Mouse (Mus musculus): ENCODE results near the gene Mmp2. TPM values are rescaled to one million over a fixed set of nuclear protein-coding genes. Genes with fewer than 3 reads are reported as not detected.

Mmp2 gene
- polyA plus RNA-seq, 1 experiment: 2.9 TPM

- H3K4me1 ChIP-seq (ENCODE audit: control insufficient read depth, insufficient read depth, low read length): no peaks in the 10 kb centered on the region
- H3K4me3 ChIP-seq (ENCODE audit: insufficient read depth, low read length): no peak overlapping the region
- no peak overlapping the region for H3K27ac ChIP-seq (ENCODE audit: insufficient read depth, low read length)
- TF ChIP-seq POLR2A (IDR thresholded peaks at IDR 0.05; ENCODE audit: extremely low read depth, insufficient read depth, low read length) (no peak), CTCF (IDR thresholded peaks at IDR 0.05; ENCODE audit: extremely low read depth, insufficient read depth, low read length) (no peak)
Measured at GRCm38 (mm10) chr8:92853188-92853983, 26.3 kb downstream of the Mmp2 start.

- H3K27ac ChIP-seq (ENCODE audit: insufficient read depth, low read length): peak overlapping the region; percentile 63
- H3K4me1 ChIP-seq (ENCODE audit: control insufficient read depth, insufficient read depth, low read length): no peaks in the 10 kb centered on the region
- no peak for TF ChIP-seq CTCF (IDR thresholded peaks at IDR 0.05; ENCODE audit: extremely low read depth, insufficient read depth, low read length)
- no peak for TF ChIP-seq POLR2A (IDR thresholded peaks at IDR 0.05; ENCODE audit: extremely low read depth, insufficient read depth, low read length)
- peak overlapping the region; percentile 81; the same call in 1 of the 2 replicates for H3K4me3 ChIP-seq (ENCODE audit: insufficient read depth, low read length)
Measured at GRCm38 (mm10) chr8:92854673-92855072, 27.6 kb downstream of the Mmp2 start.

- peak within 1 kb of the TSS; percentile 63 for H3K27ac ChIP-seq (ENCODE audit: insufficient read depth, low read length)
- H3K4me1 ChIP-seq (ENCODE audit: control insufficient read depth, insufficient read depth, low read length): no peaks in the 10 kb centered on the region
- H3K4me3 ChIP-seq (ENCODE audit: insufficient read depth, low read length): peak within 1 kb of the TSS; percentile 81
- no peak for TF ChIP-seq CTCF (IDR thresholded peaks at IDR 0.05; ENCODE audit: extremely low read depth, insufficient read depth, low read length)
- TF ChIP-seq POLR2A (IDR thresholded peaks at IDR 0.05; ENCODE audit: extremely low read depth, insufficient read depth, low read length): 0 out of 2 replicates have a peak, but pooled peaks have one; percentile 38
Measured at GRCm38 (mm10) chr8:92855171-92855894, 28.2 kb downstream of the Mmp2 start, which contains the start of gene Lpcat2. TSS of gene Lpcat2 (plus strand) at chr8:92855339.

GRCm38 (mm10) chr8:92856273-92856986 lies 29.3 kb downstream of the Mmp2 start:
- TF ChIP-seq CTCF (IDR thresholded peaks at IDR 0.05; ENCODE audit: extremely low read depth, insufficient read depth, low read length) (no peak), POLR2A (IDR thresholded peaks at IDR 0.05; ENCODE audit: extremely low read depth, insufficient read depth, low read length) (no peak)
- Histone ChIP-seq H3K4me3 (ENCODE audit: insufficient read depth, low read length) (peak overlapping the region; percentile 81), H3K4me1 (ENCODE audit: control insufficient read depth, insufficient read depth, low read length) (no peaks in the 10 kb centered on the region), H3K27ac (ENCODE audit: insufficient read depth, low read length) (no peak overlapping the region)

GRCm38 (mm10) chr8:92858475-92859182 lies 31.5 kb downstream of the Mmp2 start:
- H3K4me3 ChIP-seq (ENCODE audit: insufficient read depth, low read length): no peak overlapping the region
- no peak overlapping the region for H3K27ac ChIP-seq (ENCODE audit: insufficient read depth, low read length)
- TF ChIP-seq POLR2A (IDR thresholded peaks at IDR 0.05; ENCODE audit: extremely low read depth, insufficient read depth, low read length) (no peak), CTCF (IDR thresholded peaks at IDR 0.05; ENCODE audit: extremely low read depth, insufficient read depth, low read length) (no peak)
- H3K4me1 ChIP-seq (ENCODE audit: control insufficient read depth, insufficient read depth, low read length): no peaks in the 10 kb centered on the region

- Histone ChIP-seq H3K27ac (ENCODE audit: insufficient read depth, low read length) (no peak overlapping the region), H3K4me1 (ENCODE audit: control insufficient read depth, insufficient read depth, low read length) (no peaks in the 10 kb centered on the region; the same call in 1 of the 2 replicates)
- TF ChIP-seq POLR2A (IDR thresholded peaks at IDR 0.05; ENCODE audit: extremely low read depth, insufficient read depth, low read length): no peak
- no peak for TF ChIP-seq CTCF (IDR thresholded peaks at IDR 0.05; ENCODE audit: extremely low read depth, insufficient read depth, low read length)
Measured at GRCm38 (mm10) chr8:92861977-92862376, 34.9 kb downstream of the Mmp2 start.

GRCm38 (mm10) chr8:92870281-92870680 lies 43.2 kb downstream of the Mmp2 start:
- TF ChIP-seq CTCF (IDR thresholded peaks at IDR 0.05; ENCODE audit: extremely low read depth, insufficient read depth, low read length): no peak
- no peak for TF ChIP-seq POLR2A (IDR thresholded peaks at IDR 0.05; ENCODE audit: extremely low read depth, insufficient read depth, low read length)
- Histone ChIP-seq H3K4me1 (ENCODE audit: control insufficient read depth, insufficient read depth, low read length) (no peaks in the 10 kb centered on the region; the same call in 1 of the 2 replicates), H3K4me3 (ENCODE audit: insufficient read depth, low read length) (no peak overlapping the region), H3K27ac (ENCODE audit: insufficient read depth, low read length) (no peak overlapping the region)

More at GRCm38 (mm10) chr8:92861977-92862376, 34.9 kb downstream of the Mmp2 start:
- H3K4me3 ChIP-seq (ENCODE audit: insufficient read depth, low read length): no peak overlapping the region

GRCm38 (mm10) chr8:92872063-92872759 lies 45.1 kb downstream of the Mmp2 start:
- no peak overlapping the region for H3K4me3 ChIP-seq (ENCODE audit: insufficient read depth, low read length)
- TF ChIP-seq POLR2A (IDR thresholded peaks at IDR 0.05; ENCODE audit: extremely low read depth, insufficient read depth, low read length): no peak
- no peak for TF ChIP-seq CTCF (IDR thresholded peaks at IDR 0.05; ENCODE audit: extremely low read depth, insufficient read depth, low read length)
- no peaks in the 10 kb centered on the region for H3K4me1 ChIP-seq (ENCODE audit: control insufficient read depth, insufficient read depth, low read length)
- H3K27ac ChIP-seq (ENCODE audit: insufficient read depth, low read length): no peak overlapping the region
